Mouse (Mus musculus): ENCODE data around the gene Olfr818.
"Not testable (repeated sequence)": the region's sequence is repeated elsewhere in the genome, so short reads cannot be mapped to it uniquely, and the experiment has no call there.

DNA sequence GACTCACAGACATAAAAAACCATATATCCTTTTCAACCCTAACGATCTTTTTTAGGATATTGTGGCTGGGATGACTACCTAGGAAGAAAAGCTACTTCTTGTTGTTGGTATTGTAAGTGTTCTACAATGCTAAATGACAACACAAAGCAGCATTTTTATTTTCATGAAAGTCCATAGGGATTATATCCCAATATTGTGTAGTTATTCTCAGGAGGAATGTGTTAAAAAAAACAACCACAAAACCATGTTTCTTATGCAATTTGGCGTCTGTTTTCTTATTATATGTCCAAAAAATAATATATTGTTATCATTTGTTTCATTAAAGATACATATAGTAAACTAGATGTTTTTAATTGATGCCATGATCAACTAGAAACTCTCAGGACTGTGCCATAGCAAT, 18.3 kb upstream of the Olfr818 start, which contains the start of gene Olfr819:
- not testable (repeated sequence) for TF ChIP-seq CTCF, EP300 (IDR thresholded peaks at IDR 0.05; ENCODE audit: low read depth)

Measured in liver, embryonic 14.5 days (tissue).